In the genomic region with DNA sequence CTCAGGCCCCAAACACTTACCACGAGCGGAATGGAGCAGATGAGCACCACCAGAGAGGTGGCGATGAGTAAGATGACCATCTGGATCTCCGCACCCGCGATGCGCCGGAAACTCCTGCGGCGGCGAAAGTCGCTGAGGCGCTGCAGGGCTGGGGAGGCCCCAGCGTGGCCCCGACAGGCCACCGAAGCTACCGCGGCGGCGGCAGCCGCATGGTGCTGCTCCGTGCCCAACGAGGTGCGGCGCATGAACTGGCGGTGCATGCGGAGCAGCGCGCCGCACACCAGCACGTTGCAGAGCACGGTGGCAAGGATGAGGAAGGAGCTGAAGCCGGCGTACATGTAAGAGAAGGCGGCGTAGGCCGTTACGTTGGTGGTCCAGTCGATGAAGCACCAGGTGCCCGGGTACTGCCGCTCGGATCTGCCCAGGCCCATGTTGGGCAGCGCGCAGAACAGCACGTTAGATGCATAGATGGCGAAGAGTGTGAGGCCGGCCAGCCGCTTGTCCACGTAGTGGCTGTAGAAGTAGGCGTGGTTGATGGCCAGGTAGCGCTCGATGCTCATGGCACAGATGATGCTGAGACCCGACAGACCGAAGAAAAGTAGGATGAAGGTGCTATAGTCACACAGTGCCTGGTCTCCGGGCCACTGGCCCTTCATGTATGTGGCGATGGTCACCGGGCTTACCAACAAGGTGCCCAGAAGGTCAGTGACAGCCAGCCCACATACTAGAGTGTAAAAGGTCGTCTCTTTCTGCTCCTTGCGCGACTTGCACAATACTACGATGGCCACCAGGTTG, we compare ENCODE assay signal across 8 mouse cellular contexts. TPM values are rescaled to one million over a fixed set of nuclear protein-coding genes. Genes with fewer than 3 reads are reported as not detected.
DNase-seq lines count a peak whose midpoint lies in the region; ATAC-seq and TF ChIP-seq lines count a peak whose summit lies in the region.

No protein-coding gene starts in this region.

- no peak for TF ChIP-seq CTCF in bone marrow macrophage, adult 2 months (IDR thresholded peaks at IDR 0.05; ENCODE audit: low read depth, low read length)
- no peak for TF ChIP-seq CTCF in spleen, adult 2 months (IDR thresholded peaks at IDR 0.05; ENCODE audit: extremely low read depth, insufficient read depth, insufficient read length, insufficient replicate concordance)

- ATAC-seq in neural tube, embryonic 11.5 days (ENCODE audit: insufficient read depth, low FRiP score, low TSS enrichment) = peak; percentile 18; the same call in 1 of the 2 replicates
- ATAC-seq in intestine, embryonic 15.5 days = peak; percentile 39
- peak; percentile 13 for ATAC-seq in megakaryocyte, adult 5-6 weeks (ENCODE audit: poor library complexity, severe bottlenecking)

- H3K9ac ChIP-seq in neural tube, embryonic 11.5 days (ENCODE audit: low read length) = peak overlapping the region; percentile 22; the same call in 1 of the 2 replicates
- peak overlapping the region; percentile 40 for H3K9ac ChIP-seq in intestine, embryonic 15.5 days

- H3K36me3 ChIP-seq in neural tube, embryonic 11.5 days (ENCODE audit: control insufficient read depth, insufficient read depth, low read length) = no peaks in the 10 kb centered on the region
- H3K36me3 ChIP-seq in intestine, embryonic 15.5 days = no peaks in the 10 kb centered on the region
- H3K36me3 ChIP-seq in spleen, adult 2 months (ENCODE audit: control insufficient read depth, insufficient read depth, low read length) = no peaks in the 10 kb centered on the region

- peaks cover 34% of the 10 kb centered on the region for H3K27me3 ChIP-seq in neural tube, embryonic 11.5 days (ENCODE audit: control insufficient read depth, insufficient read depth, low read length)
- H3K27me3 ChIP-seq in intestine, embryonic 15.5 days (replicated peaks) = 0 out of 2 replicates have a peak, but pooled peaks cover 8% of the 10 kb centered on the region
- no peaks in the 10 kb centered on the region for H3K27me3 ChIP-seq in spleen, adult 2 months (ENCODE audit: control insufficient read depth, insufficient read depth, low read length)

- H3K4me1 ChIP-seq in neural tube, embryonic 11.5 days (ENCODE audit: control insufficient read depth, insufficient read depth, low read length) = peaks cover 13% of the 10 kb centered on the region
- peaks cover 21% of the 10 kb centered on the region for H3K4me1 ChIP-seq in bone marrow macrophage, adult 2 months (ENCODE audit: control insufficient read depth, insufficient read depth, low read length)
- H3K4me1 ChIP-seq in intestine, embryonic 15.5 days (replicated peaks) = peaks cover 11% of the 10 kb centered on the region; the same call in 1 of the 2 replicates
- peaks cover 9% of the 10 kb centered on the region; the same call in 1 of the 2 replicates for H3K4me1 ChIP-seq in spleen, adult 2 months (ENCODE audit: control insufficient read depth, insufficient read depth, insufficient read length)

- WGBS in neural tube, embryonic 11.5 days = 3% methylated on average over 61 of the region's 61 CpGs
- WGBS in intestine, embryonic 15.5 days = 3% methylated on average over 61 of the region's 61 CpGs
- 3% methylated on average over 61 of the region's 61 CpGs for WGBS in spleen, adult 2 months

- intact Hi-C loops in gastrocnemius, postnatal 14 days (cut with DNase I; ENCODE audit: low total_unique reads) = no loop called here

- peak overlapping the region; percentile 96 for H3K4me2 ChIP-seq in neural tube, embryonic 11.5 days (ENCODE audit: low read depth)
- peak overlapping the region; percentile 99 for H3K4me2 ChIP-seq in intestine, embryonic 15.5 days (replicated peaks)

- H3K4me3 ChIP-seq in neural tube, embryonic 11.5 days (ENCODE audit: low read depth, low read length) = peak overlapping the region; percentile 43
- H3K4me3 ChIP-seq in bone marrow macrophage, adult 2 months (ENCODE audit: insufficient read depth, low read length) = peak overlapping the region; percentile 91
- peak overlapping the region; percentile 63 for H3K4me3 ChIP-seq in intestine, embryonic 15.5 days (replicated peaks)
- H3K4me3 ChIP-seq in spleen, adult 2 months (ENCODE audit: extremely low read depth, insufficient read depth, insufficient read length) = peak overlapping the region; percentile 83

- H3K9me3 ChIP-seq in neural tube, embryonic 11.5 days (ENCODE audit: control insufficient read depth, low read length) = no peaks in the 10 kb centered on the region
- no peaks in the 10 kb centered on the region for H3K9me3 ChIP-seq in intestine, embryonic 15.5 days

- no peak overlapping the region for H3K27ac ChIP-seq in neural tube, embryonic 11.5 days (ENCODE audit: low read depth, low read length)
- H3K27ac ChIP-seq in bone marrow macrophage, adult 2 months (ENCODE audit: insufficient read depth, low read depth, low read length) = peak overlapping the region; percentile 5
- no peak overlapping the region for H3K27ac ChIP-seq in intestine, embryonic 15.5 days
- H3K27ac ChIP-seq in spleen, adult 2 months (ENCODE audit: insufficient read depth, low read length) = peak overlapping the region; percentile 41

- TF ChIP-seq POLR2A in bone marrow macrophage, adult 2 months (IDR thresholded peaks at IDR 0.05; ENCODE audit: borderline replicate concordance, low read depth, low read length) = no peak
- no peak for TF ChIP-seq POLR2A in spleen, adult 2 months (IDR thresholded peaks at IDR 0.05; ENCODE audit: low read depth, low read length)

- DNase-seq in neural tube, embryonic 11.5 days (ENCODE audit: low spot score) = peak; percentile 54
- no peak for DNase-seq in neural tube, embryonic 10.5 days (ENCODE audit: extremely low spot score, low spot score)
- DNase-seq in gastrocnemius, postnatal 14 days = peak; percentile 27
- DNase-seq in spleen, adult 2 months (ENCODE audit: low read depth in 1 of 2, low spot score in 2 of 2) = no peak
- no peak for DNase-seq in testis, postnatal 10 days (ENCODE audit: low spot score)

RNA-seq across cellular contexts. Expression of a gene that starts 1.5 kb away (rescaled TPM):
- polyA plus RNA-seq in neural tube, embryonic 11.5 days (2014; fragmentation: Nextera tagmentation; extraction: Ambion mirVana) = 1.3 and 1.4 TPM in 2 replicates
- polyA plus RNA-seq in bone marrow macrophage, adult 2 months (2012; ENCODE audit: insufficient read depth, insufficient read length, missing spikeins) = 28.6 and 32.5 TPM in 2 replicates
- 1 to 10 TPM; 1.3 TPM for total RNA-seq in gastrocnemius, postnatal 14 days (2021)
- polyA plus RNA-seq in intestine, embryonic 15.5 days (2015; fragmentation: Nextera tagmentation; extraction: Ambion mirVana) = 5.0 and 5.4 TPM in 2 replicates
- total RNA-seq in megakaryocyte, adult 5-6 weeks (2015) = 30.5 and 33.2 TPM in 2 replicates
- total RNA-seq in megakaryocyte, adult 5-6 weeks (2017) = 20.6 and 21.2 TPM in 2 replicates
- 18.7 and 30.1 TPM in 2 replicates for polyA plus RNA-seq in spleen, adult 2 months (2012; rRNA removed)

RNA-seq across cellular contexts. Expression of a gene that starts 57.1 kb away (rescaled TPM):
- 46.6 and 49.3 TPM in 2 replicates for polyA plus RNA-seq in neural tube, embryonic 11.5 days (2014; fragmentation: Nextera tagmentation; extraction: Ambion mirVana)
- 40.7 and 44.6 TPM in 2 replicates for polyA plus RNA-seq in bone marrow macrophage, adult 2 months (2012; ENCODE audit: insufficient read depth, insufficient read length, missing spikeins)
- 10 to 100 TPM; 32.6 to 37.3 TPM for total RNA-seq in gastrocnemius, postnatal 14 days (2021)
- polyA plus RNA-seq in intestine, embryonic 15.5 days (2015; fragmentation: Nextera tagmentation; extraction: Ambion mirVana) = 32.9 and 38.2 TPM in 2 replicates
- 21.6 and 23.1 TPM in 2 replicates for total RNA-seq in megakaryocyte, adult 5-6 weeks (2015)
- total RNA-seq in megakaryocyte, adult 5-6 weeks (2017) = 34.1 and 38.5 TPM in 2 replicates
- polyA plus RNA-seq in spleen, adult 2 months (2012; rRNA removed) = 2.4 and 3.0 TPM in 2 replicates

Comparison
In these comparisons a context has a peak if more than half of its experiments do, and no peak if none do; other contexts are left out.
1. DNase-seq: peak in neural tube, embryonic 11.5 days (single experiment) and gastrocnemius, postnatal 14 days (single experiment); none in neural tube, embryonic 10.5 days (single experiment), spleen, adult 2 months (0 of 2) and testis, postnatal 10 days (single experiment).
2. H3K27ac ChIP-seq: peak in bone marrow macrophage, adult 2 months (single experiment) and spleen, adult 2 months (single experiment); none in neural tube, embryonic 11.5 days (single experiment) and intestine, embryonic 15.5 days (single experiment).
3. Peak in every context shown above with its lines, with median percentiles within 50 percentile points of each other: ATAC-seq and H3K4me3 ChIP-seq.